Mouse (Mus musculus): ENCODE data around the gene Ube2f. TPM values are rescaled to one million over a fixed set of nuclear protein-coding genes. Genes with fewer than 3 reads are reported as not detected.

The Ube2f gene
- total RNA-seq, 1 experiment from 2014 or later: 40.9 TPM

- no peak for ATAC-seq (replicated peaks in 1 of 2; ENCODE audit: insufficient read depth in 1 of 2, low FRiP score in 2 of 2, low TSS enrichment in 1 of 2, low read depth in 1 of 2, poor library complexity in 2 of 2, severe bottlenecking in 2 of 2)
These were observed 26.5 kb downstream of the Ube2f start for GRCm38 (mm10) chr1:91276581-91276980.

- ATAC-seq (replicated peaks in 1 of 2; ENCODE audit: insufficient read depth in 1 of 2, low FRiP score in 2 of 2, low TSS enrichment in 1 of 2, low read depth in 1 of 2, poor library complexity in 2 of 2, severe bottlenecking in 2 of 2): no peak
These were observed 27.4 kb downstream of the Ube2f start for GRCm38 (mm10) chr1:91277480-91277879.

- ATAC-seq (replicated peaks in 1 of 2; ENCODE audit: insufficient read depth in 1 of 2, low FRiP score in 2 of 2, low TSS enrichment in 1 of 2, low read depth in 1 of 2, poor library complexity in 2 of 2, severe bottlenecking in 2 of 2): no peak
These were observed 28.5 kb downstream of the Ube2f start for GRCm38 (mm10) chr1:91278410-91279119.

- no peak for ATAC-seq (replicated peaks in 1 of 2; ENCODE audit: insufficient read depth in 1 of 2, low FRiP score in 2 of 2, low TSS enrichment in 1 of 2, low read depth in 1 of 2, poor library complexity in 2 of 2, severe bottlenecking in 2 of 2)
These were observed 29.0 kb downstream of the Ube2f start for GRCm38 (mm10) chr1:91279126-91279525.

- ATAC-seq (replicated peaks in 1 of 2; ENCODE audit: insufficient read depth in 1 of 2, low FRiP score in 2 of 2, low TSS enrichment in 1 of 2, low read depth in 1 of 2, poor library complexity in 2 of 2, severe bottlenecking in 2 of 2): no peak
These were observed 32.5 kb downstream of the Ube2f start for GRCm38 (mm10) chr1:91282582-91282981.

- ATAC-seq (replicated peaks in 1 of 2; ENCODE audit: insufficient read depth in 1 of 2, low FRiP score in 2 of 2, low TSS enrichment in 1 of 2, low read depth in 1 of 2, poor library complexity in 2 of 2, severe bottlenecking in 2 of 2): no peak
These were observed 39.3 kb downstream of the Ube2f start for GRCm38 (mm10) chr1:91289375-91289774.

- ATAC-seq (replicated peaks in 1 of 2; ENCODE audit: insufficient read depth in 1 of 2, low FRiP score in 2 of 2, low TSS enrichment in 1 of 2, low read depth in 1 of 2, poor library complexity in 2 of 2, severe bottlenecking in 2 of 2): no peak
These were observed 42.2 kb downstream of the Ube2f start for GRCm38 (mm10) chr1:91292101-91292825.

- no peak for ATAC-seq (replicated peaks in 1 of 2; ENCODE audit: insufficient read depth in 1 of 2, low FRiP score in 2 of 2, low TSS enrichment in 1 of 2, low read depth in 1 of 2, poor library complexity in 2 of 2, severe bottlenecking in 2 of 2)
These were observed 45.4 kb downstream of the Ube2f start for GRCm38 (mm10) chr1:91295544-91295943.

GRCm38 (mm10) chr1:91297799-91298744 lies 48.0 kb downstream of the Ube2f start, which contains the start of gene Scly:
Gene Scly (plus strand): TSS chr1:91298338.
- ATAC-seq (replicated peaks in 1 of 2; ENCODE audit: insufficient read depth in 1 of 2, low FRiP score in 2 of 2, low TSS enrichment in 1 of 2, low read depth in 1 of 2, poor library complexity in 2 of 2, severe bottlenecking in 2 of 2): peak; percentile 98 to 99

- no peak for ATAC-seq (replicated peaks in 1 of 2; ENCODE audit: insufficient read depth in 1 of 2, low FRiP score in 2 of 2, low TSS enrichment in 1 of 2, low read depth in 1 of 2, poor library complexity in 2 of 2, severe bottlenecking in 2 of 2)
These were observed 49.1 kb downstream of the Ube2f start for GRCm38 (mm10) chr1:91299026-91299706.

- ATAC-seq (replicated peaks in 1 of 2; ENCODE audit: insufficient read depth in 1 of 2, low FRiP score in 2 of 2, low TSS enrichment in 1 of 2, low read depth in 1 of 2, poor library complexity in 2 of 2, severe bottlenecking in 2 of 2): no peak
These were observed 49.8 kb downstream of the Ube2f start for GRCm38 (mm10) chr1:91299707-91300426.

GRCm38 (mm10) chr1:91301206-91301920 lies 51.3 kb downstream of the Ube2f start:
- ATAC-seq (replicated peaks in 1 of 2; ENCODE audit: insufficient read depth in 1 of 2, low FRiP score in 2 of 2, low TSS enrichment in 1 of 2, low read depth in 1 of 2, poor library complexity in 2 of 2, severe bottlenecking in 2 of 2): no peak

GRCm38 (mm10) chr1:91302021-91302420 lies 51.9 kb downstream of the Ube2f start:
- ATAC-seq (replicated peaks in 1 of 2; ENCODE audit: insufficient read depth in 1 of 2, low FRiP score in 2 of 2, low TSS enrichment in 1 of 2, low read depth in 1 of 2, poor library complexity in 2 of 2, severe bottlenecking in 2 of 2): no peak

GRCm38 (mm10) chr1:91304621-91305020 lies 54.5 kb downstream of the Ube2f start:
- ATAC-seq (replicated peaks in 1 of 2; ENCODE audit: insufficient read depth in 1 of 2, low FRiP score in 2 of 2, low TSS enrichment in 1 of 2, low read depth in 1 of 2, poor library complexity in 2 of 2, severe bottlenecking in 2 of 2): no peak

GRCm38 (mm10) chr1:91309366-91310085 lies 59.4 kb downstream of the Ube2f start:
- ATAC-seq (replicated peaks in 1 of 2; ENCODE audit: insufficient read depth in 1 of 2, low FRiP score in 2 of 2, low TSS enrichment in 1 of 2, low read depth in 1 of 2, poor library complexity in 2 of 2, severe bottlenecking in 2 of 2): no peak

Measured in hematopoietic stem cell, adult 5-6 weeks (primary cell).